Mouse (Mus musculus) kidney, embryonic 15.5 days (tissue): ENCODE measurements around the gene Ldlrad1. TPM values are rescaled to one million over a fixed set of nuclear protein-coding genes. Genes with fewer than 3 reads are reported as not detected.
A peak's percentile ranks its signal among the peaks of the same experiment; 100 is the strongest.

Source experiments
- ATAC-seq: fragments of 200-750 bp; cut with Nextera tagmentation; replicated peaks from 2 replicates; pipeline ENCODE4 v1.8.0; 2017; ENCODE audit warnings: moderate TSS enrichment; ENCODE audit not compliant: low FRiP score
- H3K27ac ChIP-seq: fragments of 300-500 bp; sonication (generic); 2 replicates; pipeline ENCODE4 v1.5.1; 2015; ENCODE audit warnings: mild to moderate bottlenecking, inconsistent platforms
- H3K27me3 ChIP-seq: fragments of 300-500 bp; sonication (generic); 2 replicates; pipeline ENCODE4 v1.6.1; 2015; ENCODE audit warnings: inconsistent platforms
- H3K36me3 ChIP-seq: fragments of 300-500 bp; sonication (generic); 2 replicates; pipeline ENCODE4 v1.6.1; 2015; ENCODE audit warnings: inconsistent platforms
- H3K4me1 ChIP-seq: fragments of 300-500 bp; sonication (generic); 2 replicates; pipeline ENCODE4 v1.6.1; 2015; ENCODE audit warnings: inconsistent platforms
- H3K4me2 ChIP-seq: fragments of 300-500 bp; sonication (generic); 2 replicates; pipeline ENCODE4 v1.6.1; 2015; ENCODE audit warnings: moderate library complexity, mild to moderate bottlenecking, inconsistent platforms
- H3K4me3 ChIP-seq: fragments of 300-500 bp; sonication (generic); replicated peaks from 2 replicates; pipeline ENCODE4 v1.5.1; 2015; ENCODE audit warnings: mild to moderate bottlenecking, inconsistent platforms
- H3K9ac ChIP-seq: fragments of 300-500 bp; sonication (generic); 2 replicates; pipeline ENCODE4 v1.6.1; 2015; ENCODE audit warnings: mild to moderate bottlenecking, inconsistent platforms
- H3K9me3 ChIP-seq: fragments of 300-500 bp; sonication (generic); replicated peaks from 2 replicates; pipeline ENCODE4 v1.6.1; 2016; ENCODE audit warnings: inconsistent platforms
- WGBS: fragments of 180-500 bp; shearing (Covaris S2); methylation state at CpG from one replicate; pipeline ENCODE4 v1.1.7; 2015; ENCODE audit warnings: mixed read lengths; 5-methylcytosine and 5-hydroxymethylcytosine counted together
- polyA plus RNA-seq: library from polyadenylated mRNA; unstranded; fragments of >200 nt; fragmentation: Nextera tagmentation; extraction: Ambion mirVana; gene quantifications from 2 replicates; pipeline ENCODE4 v1.2.1, GENCODE M21; 2015

Ldlrad1 gene
- not detected in 2 replicates for polyA plus RNA-seq

DNA sequence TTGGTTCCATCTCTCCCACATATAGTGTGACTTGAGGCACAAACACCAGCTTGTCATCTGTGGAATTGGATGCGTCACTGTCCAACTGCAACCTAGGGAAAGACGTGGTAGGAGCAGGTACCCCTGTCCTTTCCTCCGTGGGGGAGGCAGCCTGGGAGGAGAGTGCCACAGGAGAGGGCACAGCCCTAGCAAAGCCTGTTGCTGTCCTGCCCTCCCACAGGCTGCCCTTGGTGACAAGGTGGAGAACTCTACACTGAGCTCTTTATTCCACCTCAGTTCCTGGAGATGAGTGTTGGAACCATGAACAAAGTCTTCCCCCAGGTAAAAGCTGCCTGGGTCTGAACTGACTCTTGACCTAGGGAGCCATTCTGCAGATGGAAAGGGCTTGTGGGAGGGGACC lies at the start of gene Ldlrad1:
Gene Ldlrad1, plus strand, starts transcription at position 301 of the 400 bp plus-strand sequence.
- Histone ChIP-seq H3K4me1 (peaks cover 17% of the 10 kb centered on the region; the same call in 1 of the 2 replicates), H3K9ac (no peak within 1 kb of the TSS), H3K9me3 (no peaks in the 10 kb centered on the region), H3K27ac (no peak within 1 kb of the TSS), H3K36me3 (peaks cover 45% of the 10 kb centered on the region), H3K4me3 (no peak within 1 kb of the TSS), H3K27me3 (no peaks in the 10 kb centered on the region), H3K4me2 (no peak within 1 kb of the TSS)
- 65% methylated on average over 3 of the region's 3 CpGs for WGBS
- ATAC-seq: no peak

DNA sequence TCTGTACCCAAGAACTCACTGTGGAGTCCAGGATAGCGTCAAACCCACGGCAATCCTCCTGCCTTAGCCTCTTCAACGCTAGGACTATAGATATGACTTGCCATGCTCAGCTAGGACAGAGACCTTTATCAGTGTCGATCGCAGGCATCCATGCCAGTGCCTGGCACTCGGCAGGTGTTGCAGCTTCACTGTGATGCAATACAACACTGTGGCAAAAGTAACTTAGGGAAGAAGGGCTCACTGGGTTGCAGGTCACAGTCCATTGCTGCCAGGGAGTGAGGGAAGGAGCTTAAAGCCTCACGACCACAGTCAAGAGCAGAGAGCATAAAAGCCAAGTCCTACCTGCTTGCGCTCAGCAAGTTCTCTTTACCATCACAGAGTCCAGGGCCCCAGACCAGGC lies 48.8 kb upstream of the Ldlrad1 start:
- Histone ChIP-seq H3K4me1 (peaks cover 30% of the 10 kb centered on the region), H3K4me2 (no peak overlapping the region), H3K9ac (no peak overlapping the region), H3K27ac (0 out of 2 replicates have a peak overlapping the region, but pooled peaks have one; percentile 20), H3K36me3 (peaks cover 25% of the 10 kb centered on the region), H3K4me3 (no peak overlapping the region), H3K27me3 (no peaks in the 10 kb centered on the region), H3K9me3 (no peaks in the 10 kb centered on the region)
- WGBS: 78% methylated on average over 8 of the region's 8 CpGs
- ATAC-seq: no peak

DNA sequence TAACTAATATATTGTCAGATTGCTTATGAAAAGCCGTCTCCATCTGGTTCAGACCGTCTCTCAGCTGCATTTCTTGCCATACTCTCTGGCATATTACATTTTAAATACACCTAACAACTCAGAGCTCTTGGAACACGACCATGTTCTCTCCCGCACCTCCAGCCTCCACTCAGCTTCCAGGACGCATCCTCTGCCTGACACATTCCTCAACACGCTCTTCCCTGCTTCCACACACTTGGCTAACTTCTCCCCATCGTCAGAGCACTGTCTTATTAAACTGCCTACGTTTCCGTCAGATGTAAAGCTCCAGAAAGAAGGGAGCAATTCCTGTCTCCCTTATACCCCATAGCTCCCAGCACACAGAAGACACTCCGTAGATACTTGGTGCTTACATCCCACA lies 45.6 kb upstream of the Ldlrad1 start:
- no peak overlapping the region for H3K4me2 ChIP-seq
- no peak overlapping the region for H3K4me3 ChIP-seq
- H3K36me3 ChIP-seq: peaks cover 26% of the 10 kb centered on the region
- no peaks in the 10 kb centered on the region for H3K9me3 ChIP-seq
- no peak for ATAC-seq
- WGBS: 87% methylated on average over 10 of the region's 10 CpGs
- no peak overlapping the region for H3K9ac ChIP-seq
- H3K4me1 ChIP-seq: peaks cover 13% of the 10 kb centered on the region
- H3K27me3 ChIP-seq: no peaks in the 10 kb centered on the region
- H3K27ac ChIP-seq: no peak overlapping the region

GRCm38 (mm10) chr4:107163756-107164587 lies 45.0 kb upstream of the Ldlrad1 start:
- Histone ChIP-seq H3K4me1 (peaks cover 13% of the 10 kb centered on the region), H3K4me3 (no peak overlapping the region), H3K4me2 (no peak overlapping the region), H3K27me3 (no peaks in the 10 kb centered on the region), H3K9ac (no peak overlapping the region), H3K36me3 (peaks cover 22% of the 10 kb centered on the region), H3K9me3 (no peaks in the 10 kb centered on the region), H3K27ac (no peak overlapping the region)
- peak; percentile 73 for ATAC-seq
- WGBS: 42% methylated on average over 9 of the region's 9 CpGs

DNA sequence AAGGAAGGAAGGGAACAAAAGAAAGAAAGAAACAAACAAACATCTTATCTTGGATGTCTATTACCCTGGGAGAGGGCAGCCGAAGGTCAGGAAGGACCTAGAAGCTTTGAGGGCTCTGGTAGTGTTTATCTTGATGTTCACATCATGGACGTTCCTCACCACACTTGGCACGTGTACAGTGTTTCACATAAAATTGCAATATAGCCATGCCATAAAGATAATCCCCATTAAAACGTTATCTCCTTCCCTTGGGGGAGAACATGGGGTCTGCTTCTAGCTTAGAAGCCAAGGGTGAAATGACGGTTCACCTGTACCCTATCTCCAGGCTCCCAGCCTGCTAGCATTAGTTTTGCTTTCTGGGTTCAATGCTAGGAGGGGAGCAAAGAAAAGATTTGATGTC lies 42.3 kb upstream of the Ldlrad1 start:
- H3K9me3 ChIP-seq: no peaks in the 10 kb centered on the region
- H3K27me3 ChIP-seq: no peaks in the 10 kb centered on the region
- H3K4me3 ChIP-seq: no peak overlapping the region
- no peak overlapping the region for H3K27ac ChIP-seq
- no peak for ATAC-seq
- 0 out of 2 replicates have a peak, but pooled peaks cover 4% of the 10 kb centered on the region for H3K4me1 ChIP-seq
- H3K4me2 ChIP-seq: no peak overlapping the region
- peaks cover 36% of the 10 kb centered on the region for H3K36me3 ChIP-seq
- 73% methylated on average over 5 of the region's 5 CpGs for WGBS
- no peak overlapping the region for H3K9ac ChIP-seq

- peaks cover 40% of the 10 kb centered on the region for H3K36me3 ChIP-seq
These were observed 41.2 kb upstream of the Ldlrad1 start for GRCm38 (mm10) chr4:107167798-107168197.

DNA sequence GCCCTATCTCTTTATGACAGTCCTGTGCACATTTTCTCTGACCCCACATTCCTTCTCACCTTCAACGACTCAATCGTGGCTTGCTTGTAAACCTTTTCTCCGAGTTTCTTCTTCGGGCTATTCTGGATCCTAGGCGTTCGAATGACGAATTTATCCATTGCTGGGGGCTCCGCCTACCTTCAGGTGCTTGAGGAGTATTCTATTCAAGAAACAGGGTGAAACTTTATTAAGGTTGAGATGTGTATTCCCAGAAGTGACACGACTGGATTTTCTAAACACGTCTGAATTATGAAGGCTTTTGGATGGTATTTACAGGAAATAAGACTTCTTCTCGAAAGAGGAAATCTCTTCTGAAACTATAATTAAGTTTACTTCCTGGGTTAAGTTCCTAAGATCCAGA lies 31.5 kb upstream of the Ldlrad1 start:
- Histone ChIP-seq H3K4me3 (peak overlapping the region; percentile 86), H3K36me3 (peaks cover 21% of the 10 kb centered on the region), H3K9ac (peak overlapping the region; percentile 81), H3K9me3 (no peaks in the 10 kb centered on the region), H3K4me1 (peaks cover 31% of the 10 kb centered on the region), H3K27ac (peak overlapping the region; percentile 99), H3K4me2 (peak overlapping the region; percentile 64), H3K27me3 (no peaks in the 10 kb centered on the region)
- no peak for ATAC-seq
- WGBS: 38% methylated on average over 11 of the region's 11 CpGs

More at GRCm38 (mm10) chr4:107167798-107168197, 41.2 kb upstream of the Ldlrad1 start:
- ATAC-seq: no peak
- no peak overlapping the region for H3K4me3 ChIP-seq
- H3K4me2 ChIP-seq: no peak overlapping the region
- no peak overlapping the region for H3K9ac ChIP-seq
- 85% methylated on average over 5 of the region's 5 CpGs for WGBS
- H3K9me3 ChIP-seq: no peaks in the 10 kb centered on the region
- no peak overlapping the region for H3K27ac ChIP-seq
- H3K4me1 ChIP-seq: 0 out of 2 replicates have a peak, but pooled peaks cover 4% of the 10 kb centered on the region
- H3K27me3 ChIP-seq: no peaks in the 10 kb centered on the region

GRCm38 (mm10) chr4:107178182-107178829 lies 30.7 kb upstream of the Ldlrad1 start, which contains the start of gene Tmem59:
Gene Tmem59 (plus strand): TSS chr4:107178399.
- under 1% methylated on average over 49 of the region's 49 CpGs for WGBS
- ATAC-seq: peak; percentile 95
- no peaks in the 10 kb centered on the region for H3K27me3 ChIP-seq

DNA sequence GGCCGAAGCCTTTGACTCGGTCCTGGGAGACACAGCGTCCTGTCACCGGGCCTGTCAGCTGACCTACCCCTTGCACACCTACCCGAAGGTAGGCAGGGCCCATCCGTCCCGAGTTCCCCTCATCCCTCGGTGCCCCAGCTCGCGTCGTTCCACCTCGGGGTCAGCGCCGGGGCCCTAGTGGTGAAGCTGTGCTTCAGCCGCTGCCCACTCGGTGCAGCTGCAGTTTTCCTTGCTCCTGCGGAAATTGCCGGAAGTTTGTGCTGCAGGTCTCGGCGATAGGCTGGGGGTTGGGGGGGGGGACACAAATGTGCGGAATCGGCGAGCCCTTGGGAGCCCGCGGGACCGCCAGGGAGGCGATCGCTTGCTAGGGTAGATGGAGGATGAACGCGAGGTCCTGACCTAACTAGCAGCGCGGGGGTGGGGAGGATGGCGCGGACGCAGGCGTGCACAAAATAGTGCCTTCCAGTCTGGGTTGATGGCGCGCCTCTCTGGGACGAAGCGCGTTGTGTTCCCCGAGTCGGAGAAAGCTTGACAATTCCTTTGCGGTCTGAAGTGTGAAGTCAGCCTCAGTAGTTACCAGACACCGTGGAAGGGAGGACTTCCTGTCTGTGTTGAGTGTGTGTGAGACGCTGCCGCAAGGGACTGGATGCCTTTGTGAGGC lies 30.0 kb upstream of the Ldlrad1 start, which contains the start of gene Tceanc2:
Gene Tceanc2, minus strand, starts transcription at position 287 of the 661 bp plus-strand sequence.
- ATAC-seq: peak; percentile 68
- peak within 1 kb of the TSS; percentile 86 for H3K4me3 ChIP-seq
- H3K4me1 ChIP-seq: peaks cover 35% of the 10 kb centered on the region
- H3K27me3 ChIP-seq: no peaks in the 10 kb centered on the region
- H3K4me2 ChIP-seq: peak within 1 kb of the TSS; percentile 64
- H3K9ac ChIP-seq: peak within 1 kb of the TSS; percentile 81
- under 1% methylated on average over 47 of the region's 47 CpGs for WGBS
- H3K27ac ChIP-seq: peak within 1 kb of the TSS; percentile 99
- H3K36me3 ChIP-seq: peaks cover 10% of the 10 kb centered on the region; the same call in 1 of the 2 replicates
- no peaks in the 10 kb centered on the region for H3K9me3 ChIP-seq

More at GRCm38 (mm10) chr4:107178182-107178829, 30.7 kb upstream of the Ldlrad1 start, which contains the start of gene Tmem59:
- H3K4me3 ChIP-seq: peak within 1 kb of the TSS; percentile 86
- H3K9ac ChIP-seq: peak within 1 kb of the TSS; percentile 81
- no peaks in the 10 kb centered on the region for H3K9me3 ChIP-seq
- H3K27ac ChIP-seq: peak within 1 kb of the TSS; percentile 99
- peak within 1 kb of the TSS; percentile 64 for H3K4me2 ChIP-seq
- peaks cover 34% of the 10 kb centered on the region for H3K4me1 ChIP-seq
- H3K36me3 ChIP-seq: peaks cover 17% of the 10 kb centered on the region

DNA sequence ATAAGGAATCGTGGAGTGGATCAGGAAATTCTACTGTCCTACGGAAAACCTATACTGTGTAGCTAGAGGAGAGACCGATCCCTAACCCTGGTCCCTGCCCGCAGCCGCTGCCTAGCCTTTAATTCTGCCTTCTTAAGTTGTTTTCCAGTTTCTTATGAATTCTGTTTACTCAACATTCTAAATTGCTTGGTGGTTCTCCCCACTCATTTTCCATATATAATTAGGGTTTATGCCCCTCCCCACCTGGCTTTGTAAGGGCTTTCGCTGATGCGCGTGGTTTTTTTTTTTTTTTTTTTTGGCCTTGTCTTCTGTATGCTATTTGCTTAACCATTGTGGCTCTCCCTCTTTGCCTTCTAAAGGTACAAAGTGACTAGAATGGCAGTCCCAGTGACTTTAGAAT lies 29.4 kb upstream of the Ldlrad1 start:
- peak overlapping the region; percentile 99 for H3K27ac ChIP-seq
- peaks cover 35% of the 10 kb centered on the region for H3K4me1 ChIP-seq
- peak overlapping the region; percentile 81 for H3K9ac ChIP-seq
- peak overlapping the region; percentile 86 for H3K4me3 ChIP-seq
- H3K4me2 ChIP-seq: peak overlapping the region; percentile 64
- peaks cover 9% of the 10 kb centered on the region; the same call in 1 of the 2 replicates for H3K36me3 ChIP-seq
- H3K9me3 ChIP-seq: no peaks in the 10 kb centered on the region
- H3K27me3 ChIP-seq: no peaks in the 10 kb centered on the region
- WGBS: 3% methylated on average over 8 of the region's 8 CpGs
- no peak for ATAC-seq

DNA sequence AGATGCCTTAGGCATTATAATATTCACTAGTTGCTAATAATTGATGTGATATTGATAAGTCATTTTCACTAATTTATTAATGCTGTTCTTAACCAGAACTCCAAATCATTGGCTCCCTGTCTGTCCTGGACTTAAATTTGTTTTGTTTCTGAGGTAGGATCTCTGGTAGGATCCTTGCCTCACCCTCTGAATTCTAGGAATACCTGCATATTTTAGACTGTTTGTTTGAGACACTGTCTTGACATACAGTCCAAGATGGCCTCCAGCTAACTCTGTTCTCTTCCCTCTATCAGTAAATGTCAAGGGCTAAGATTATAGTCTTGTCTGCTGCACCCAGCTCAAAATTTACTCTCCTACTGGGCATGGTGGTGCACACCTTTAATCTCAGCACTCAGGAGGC lies 28.2 kb upstream of the Ldlrad1 start:
- no peak overlapping the region for H3K4me3 ChIP-seq
- 0 out of 2 replicates have a peak overlapping the region, but pooled peaks have one; percentile 64 for H3K4me2 ChIP-seq
- no peaks in the 10 kb centered on the region for H3K9me3 ChIP-seq
- H3K27me3 ChIP-seq: no peaks in the 10 kb centered on the region
- ATAC-seq: no peak
- peaks cover 42% of the 10 kb centered on the region for H3K4me1 ChIP-seq
- peaks cover 6% of the 10 kb centered on the region; the same call in 1 of the 2 replicates for H3K36me3 ChIP-seq
- no peak overlapping the region for H3K27ac ChIP-seq
- 0 out of 2 replicates have a peak overlapping the region, but pooled peaks have one; percentile 10 for H3K9ac ChIP-seq
